Mouse (Mus musculus) hematopoietic stem cell, adult 5-6 weeks (primary cell): Measurements from ENCODE around the gene Gm21083. TPM values are rescaled to one million over a fixed set of nuclear protein-coding genes. Genes with fewer than 3 reads are reported as not detected.
"Not testable (repeated sequence)": the region's sequence is repeated elsewhere in the genome, so short reads cannot be mapped to it uniquely, and the experiment has no call there.

Experiments
- ATAC-seq, 2 experiments: fragments of 125-278 bp in 1 of 2; replicated peaks in 1 of 2; 2 replicates each; pipeline ENCODE4 v1.8.0; 2016 to 2017; ENCODE audit warnings: inconsistent platforms in 2 of 2, mild to moderate bottlenecking in 2 of 2, moderate number of reproducible peaks in 2 of 2, low read depth in 1 of 2, moderate TSS enrichment in 1 of 2; ENCODE audit not compliant: low FRiP score in 2 of 2, poor library complexity in 2 of 2, severe bottlenecking in 2 of 2, insufficient read depth in 1 of 2, low TSS enrichment in 1 of 2
- total RNA-seq: library from RNA; stranded (forward); fragments of 172-1452, 232-1000 nt; gene quantifications from 2 replicates; pipeline ENCODE4 v1.2.3, GENCODE M21; 2017

Gene Gm21083
- total RNA-seq, 1 experiment from 2014 or later: not detected

- not testable (repeated sequence) for ATAC-seq
These were observed 26.5 kb downstream of the Gm21083 start for GRCm38 (mm10) chr5:15603585-15603984.

GRCm38 (mm10) chr5:15606677-15607076 lies 29.5 kb downstream of the Gm21083 start:
- not testable (repeated sequence) for ATAC-seq

- ATAC-seq: not testable (repeated sequence)
These were observed 33.6 kb downstream of the Gm21083 start for GRCm38 (mm10) chr5:15610695-15611094.

- not testable (repeated sequence) for ATAC-seq
These were observed 39.1 kb downstream of the Gm21083 start for GRCm38 (mm10) chr5:15616195-15616594.

GRCm38 (mm10) chr5:15618764-15619163 lies 41.6 kb downstream of the Gm21083 start, which contains the start of gene Speer4d:
Gene Speer4d, plus strand, starts transcription at chr5:15619064.
- ATAC-seq: not testable (repeated sequence)

- ATAC-seq: not testable (repeated sequence)
These were observed 51.0 kb downstream of the Gm21083 start for GRCm38 (mm10) chr5:15628136-15628535.

GRCm38 (mm10) chr5:15630068-15630467 lies 52.9 kb downstream of the Gm21083 start:
- not testable (repeated sequence) for ATAC-seq

Other genes with a start within 250 kb of the Gm21083 start
- not detected in 2 replicates for gene Gm21149, start 100.8 kb upstream of the Gm21083 start, total RNA-seq
- not detected in 2 replicates for gene Gm21190, start 48.1 kb upstream of the Gm21083 start, total RNA-seq
- gene Speer4d, start 41.7 kb downstream of the Gm21083 start, total RNA-seq: not detected in 2 replicates
- gene 4930572O03Rik, start 79.7 kb downstream of the Gm21083 start, total RNA-seq: not detected in 2 replicates
- gene Speer4c, start 136.9 kb downstream of the Gm21083 start, total RNA-seq: not detected in 2 replicates